Mouse (Mus musculus) ES-Bruce4 (cell line): ENCODE data around the gene Pipox.

Source experiments
- CTCF ChIP-seq: IDR thresholded peaks from one replicate; pipeline ENCODE4 v1.8.1; 2011; ENCODE audit warnings: low read depth, low read length
- EP300 ChIP-seq: IDR thresholded peaks from 2 replicates; pipeline ENCODE4 v1.6.1; 2011; ENCODE audit warnings: low read depth, low read length; ENCODE audit not compliant: insufficient read depth

- TF ChIP-seq EP300 (no peak), CTCF (no peak)
Observed at GRCm38 (mm10) chr11:77913505-77913904, 19.6 kb upstream of the Pipox start.
